Mouse (Mus musculus): Measurements from ENCODE around the gene Ccnt2.

The Ccnt2 gene

GRCm38 (mm10) chr1:127834202-127834601, 60.2 kb downstream of the Ccnt2 start:
- CTCF ChIA-PET: no interaction called here
- POLR2A ChIA-PET: interaction anchor here in 2 of 4 experiments (0.6 to 0.8 kb wide), 2 partner anchors 411 to 995 kb away, joined by 3 read pairs; no protein-coding TSS in a partner anchor

GRCm38 (mm10) chr1:127836619-127837018, 62.7 kb downstream of the Ccnt2 start:
- ChIA-PET POLR2A (interaction anchor here in 2 of 4 experiments (0.6 to 1.7 kb wide), 4 partner anchors 9 to 465 kb away, joined by 3 read pairs; no protein-coding TSS in a partner anchor), CTCF (interaction anchor here (0.6 to 1.8 kb wide), 4 partner anchors 9 to 325 kb away, joined by 3 to 7 read pairs (median 4); no protein-coding TSS in a partner anchor)

GRCm38 (mm10) chr1:127838602-127839001, 64.6 kb downstream of the Ccnt2 start:
- CTCF ChIA-PET: no interaction called here
- POLR2A ChIA-PET: interaction anchor here in 1 of 4 experiments (1.2 kb wide), 1 partner anchor 26 kb away, joined by 3 read pairs; no protein-coding TSS in a partner anchor

- CTCF ChIA-PET: no interaction called here
These were observed 71.5 kb downstream of the Ccnt2 start for GRCm38 (mm10) chr1:127845472-127845871.

GRCm38 (mm10) chr1:127850075-127850610, 76.2 kb downstream of the Ccnt2 start:
- ChIA-PET CTCF (no interaction called here), POLR2A (interaction anchor here in 1 of 4 experiments (1.3 kb wide), 1 partner anchor 18 kb away, joined by 3 read pairs; the partner anchor contains the start of gene Rab3gap1)

More at GRCm38 (mm10) chr1:127845472-127845871, 71.5 kb downstream of the Ccnt2 start:
- POLR2A ChIA-PET: interaction anchor here in 1 of 4 experiments (3.0 kb wide), 1 partner anchor 23 kb away, joined by 17 read pairs; the partner anchor contains the start of gene Rab3gap1

GRCm38 (mm10) chr1:127854486-127855222, 80.7 kb downstream of the Ccnt2 start, which contains the start of gene Map3k19:
Gene Map3k19, minus strand, starts transcription at chr1:127855031.
- CTCF ChIA-PET: interaction anchor here in 1 of 4 experiments (0.6 kb wide), 1 partner anchor 46 kb away, joined by 5 read pairs; no protein-coding TSS in a partner anchor
- POLR2A ChIA-PET: interaction anchor here in 3 of 4 experiments (0.6 to 1.8 kb wide), 4 partner anchors 14 to 91 kb away, joined by 3 to 10 read pairs (median 4); partner anchors contain the start of gene Rab3gap1 (in 3 of the 3)
